Mouse (Mus musculus): ENCODE results near the gene Vps35l.
A peak's percentile ranks its signal among the peaks of the same experiment; 100 is the strongest.

The Vps35l gene

DNA sequence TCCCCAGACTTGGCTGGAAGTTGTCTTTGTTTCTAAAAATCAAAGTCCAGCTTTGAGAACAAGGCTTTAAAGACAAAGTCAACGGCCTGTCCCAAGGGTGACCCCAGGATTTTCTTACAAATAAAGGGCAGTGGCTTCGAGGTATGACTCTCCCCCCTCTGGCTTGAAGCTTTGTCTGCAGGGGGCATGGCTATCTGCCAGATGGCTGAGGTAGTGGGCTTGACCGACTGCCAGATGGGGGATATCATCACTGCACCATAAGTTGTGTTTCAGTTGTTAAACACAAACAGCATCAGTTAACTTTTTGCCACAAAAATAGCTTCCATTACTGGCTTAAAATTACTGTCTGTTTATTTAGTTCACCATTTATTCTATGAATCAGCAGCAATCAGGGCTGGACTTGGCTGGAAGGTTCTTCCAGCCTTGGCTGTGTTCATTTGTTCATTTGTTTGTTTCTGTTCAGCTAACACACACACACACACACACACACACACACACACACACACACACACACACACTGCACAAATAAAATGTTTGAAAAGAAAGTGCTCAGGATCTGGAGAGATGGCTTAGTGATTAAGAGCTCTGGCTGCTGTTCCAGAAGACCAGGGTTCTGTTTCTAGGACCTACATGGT is 149.1 kb downstream of the Vps35l start:
- DNase-seq = peak; percentile 89 to 90

All from cerebellum, postnatal 10 days (tissue).